In the genomic region with DNA sequence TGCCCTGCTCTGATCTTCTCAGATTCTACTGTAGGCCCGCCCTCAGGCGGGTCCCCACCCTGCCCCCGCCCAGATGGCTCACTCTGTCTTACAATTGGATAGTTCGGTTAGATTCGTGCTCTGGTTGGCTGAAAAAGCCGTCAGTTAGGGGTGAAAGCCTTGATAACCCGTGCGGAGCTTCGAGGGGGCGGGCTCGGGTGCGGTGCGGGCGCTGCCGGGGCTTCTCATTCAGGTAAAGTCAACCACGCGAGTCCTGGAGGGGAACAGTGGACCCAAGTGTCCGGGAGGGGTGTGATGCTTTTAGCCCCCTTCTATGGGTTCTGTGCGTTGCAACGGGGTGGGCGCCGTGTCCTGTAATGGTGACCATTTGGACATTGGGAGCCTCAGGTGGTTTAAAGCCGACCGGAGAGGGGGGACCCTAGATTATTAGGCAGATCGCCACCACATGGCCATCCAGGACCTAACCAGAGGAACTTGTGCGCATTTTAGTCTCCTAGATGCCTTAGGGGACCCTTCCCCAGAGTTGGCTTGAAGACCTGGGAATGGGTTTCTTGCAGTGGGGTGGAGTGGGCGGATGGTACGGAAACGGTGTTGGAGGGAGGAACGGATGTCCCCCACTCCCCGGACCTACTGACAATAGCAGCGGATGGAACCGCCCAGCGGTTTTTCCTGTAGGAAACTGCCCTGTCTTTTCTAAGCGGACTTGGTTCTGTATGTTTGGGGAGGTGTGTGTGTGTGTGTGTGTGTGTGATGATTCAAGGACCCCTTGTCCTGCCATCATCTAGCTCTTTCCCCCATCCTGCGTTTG, we compare ENCODE assay signal across 8 mouse cellular contexts. TPM values are rescaled to one million over a fixed set of nuclear protein-coding genes. Genes with fewer than 3 reads are reported as not detected.
DNase-seq lines count a peak whose midpoint lies in the region; ATAC-seq and TF ChIP-seq lines count a peak whose summit lies in the region.

A gene (plus strand): TSS at position 186 of the 808 bp plus-strand sequence.

- WGBS in embryonic facial prominence, embryonic 14.5 days: 1% methylated on average over 36 of the region's 36 CpGs
- under 1% methylated on average over 36 of the region's 36 CpGs for WGBS in heart, adult 2 months
- WGBS in limb, embryonic 13.5 days: 2% methylated on average over 36 of the region's 36 CpGs
- 2% methylated on average over 36 of the region's 36 CpGs for WGBS in midbrain, embryonic 16.5 days

- peak within 1 kb of the TSS; percentile 49 for H3K4me3 ChIP-seq in embryonic facial prominence, embryonic 14.5 days (ENCODE audit: low read depth, low read length)
- H3K4me3 ChIP-seq in heart, adult 2 months: peak within 1 kb of the TSS; percentile 84
- H3K4me3 ChIP-seq in limb, embryonic 13.5 days: peak within 1 kb of the TSS; percentile 56
- peak within 1 kb of the TSS; percentile 41 for H3K4me3 ChIP-seq in midbrain, embryonic 16.5 days (ENCODE audit: low read depth, low read length)

- no peaks in the 10 kb centered on the region for H3K36me3 ChIP-seq in embryonic facial prominence, embryonic 14.5 days (ENCODE audit: control insufficient read depth, insufficient read depth, low read length)
- peaks cover 7% of the 10 kb centered on the region; the same call in 1 of the 2 replicates for H3K36me3 ChIP-seq in heart, adult 2 months (ENCODE audit: control insufficient read depth, insufficient read depth, low read length)
- H3K36me3 ChIP-seq in limb, embryonic 13.5 days: no peaks in the 10 kb centered on the region
- no peaks in the 10 kb centered on the region for H3K36me3 ChIP-seq in midbrain, embryonic 16.5 days (ENCODE audit: control insufficient read depth, insufficient read depth, low read length)

- no peak for TF ChIP-seq CTCF in heart, adult 2 months (IDR thresholded peaks at IDR 0.05)

- DNase-seq in 3T3-L1 (ENCODE audit: low read depth, low spot score): peak; percentile 96
- DNase-seq in adrenal gland, postnatal 4 days (ENCODE audit: low spot score in 2 of 2): peak; percentile 80 to 89
- peak; percentile 98 for DNase-seq in embryonic facial prominence, embryonic 14.5 days (ENCODE audit: low spot score)
- DNase-seq in heart, adult 2 months: peak; percentile 94 to 95
- DNase-seq in kidney, adult 8-10 months: peak; percentile 93
- DNase-seq in spleen, postnatal 10 days (ENCODE audit: low spot score in 2 of 2): peak; percentile 82 to 89

- H3K27ac ChIP-seq in embryonic facial prominence, embryonic 14.5 days (replicated peaks; ENCODE audit: low read depth, low read length): no peak within 1 kb of the TSS
- H3K27ac ChIP-seq in heart, adult 2 months: peak within 1 kb of the TSS; percentile 95
- no peak within 1 kb of the TSS; the same call in 1 of the 2 replicates for H3K27ac ChIP-seq in limb, embryonic 13.5 days
- no peak within 1 kb of the TSS for H3K27ac ChIP-seq in midbrain, embryonic 16.5 days (ENCODE audit: low read length)

- peak within 1 kb of the TSS; percentile 57 for H3K9ac ChIP-seq in embryonic facial prominence, embryonic 14.5 days (ENCODE audit: low read depth, low read length)
- H3K9ac ChIP-seq in heart, adult 2 months (ENCODE audit: low read depth, low read length): peak within 1 kb of the TSS; percentile 82
- peak within 1 kb of the TSS; percentile 63 for H3K9ac ChIP-seq in limb, embryonic 13.5 days
- peak within 1 kb of the TSS; percentile 58 for H3K9ac ChIP-seq in midbrain, embryonic 16.5 days (ENCODE audit: low read depth, low read length)

- no peaks in the 10 kb centered on the region for H3K4me1 ChIP-seq in embryonic facial prominence, embryonic 14.5 days (ENCODE audit: control insufficient read depth, insufficient read depth, low read length)
- no peaks in the 10 kb centered on the region; the same call in none of the 2 replicates for H3K4me1 ChIP-seq in heart, adult 2 months (ENCODE audit: control insufficient read depth, insufficient read depth, low read length)
- H3K4me1 ChIP-seq in limb, embryonic 13.5 days: peaks cover 9% of the 10 kb centered on the region
- H3K4me1 ChIP-seq in midbrain, embryonic 16.5 days (ENCODE audit: control insufficient read depth, insufficient read depth, low read length): no peaks in the 10 kb centered on the region

- ATAC-seq in embryonic facial prominence, embryonic 14.5 days (ENCODE audit: low read depth): peak; percentile 99
- ATAC-seq in limb, embryonic 13.5 days (ENCODE audit: low FRiP score, low read depth): peak; percentile 99
- peak; percentile 98 for ATAC-seq in midbrain, embryonic 16.5 days

- peak within 1 kb of the TSS; percentile 63 for H3K4me2 ChIP-seq in embryonic facial prominence, embryonic 14.5 days (ENCODE audit: low read depth, low read length)
- H3K4me2 ChIP-seq in limb, embryonic 13.5 days (replicated peaks): peak within 1 kb of the TSS; percentile 85
- H3K4me2 ChIP-seq in midbrain, embryonic 16.5 days (ENCODE audit: low read length): peak within 1 kb of the TSS; percentile 69

- no peaks in the 10 kb centered on the region for H3K79me2 ChIP-seq in heart, adult 2 months (replicated peaks; ENCODE audit: control insufficient read depth, insufficient read depth, low read length)

- TF ChIP-seq EP300 in heart, adult 2 months (IDR thresholded peaks at IDR 0.05; ENCODE audit: insufficient read depth, low read depth, low read length): peak; percentile 90; the same call in 1 of the 2 replicates

- H3K9me3 ChIP-seq in embryonic facial prominence, embryonic 14.5 days (ENCODE audit: control insufficient read depth, low read length): no peaks in the 10 kb centered on the region
- H3K9me3 ChIP-seq in limb, embryonic 13.5 days: no peaks in the 10 kb centered on the region
- H3K9me3 ChIP-seq in midbrain, embryonic 16.5 days (replicated peaks; ENCODE audit: control insufficient read depth, low read length, poor library complexity, severe bottlenecking): no peaks in the 10 kb centered on the region

- TF ChIP-seq POLR2A in heart, adult 2 months (IDR thresholded peaks at IDR 0.05; ENCODE audit: insufficient read depth, low read depth, low read length): peak; percentile 93

- intact Hi-C loops in heart, adult 2 months (cut with DNase I): loop anchor here (2.0 kb wide), 1 partner anchor 18 kb away; no protein-coding TSS in a partner anchor

- no peaks in the 10 kb centered on the region for H3K27me3 ChIP-seq in embryonic facial prominence, embryonic 14.5 days (replicated peaks; ENCODE audit: control insufficient read depth, insufficient read depth, low read length)
- no peaks in the 10 kb centered on the region for H3K27me3 ChIP-seq in heart, adult 2 months (ENCODE audit: control insufficient read depth, insufficient read depth, low read length)
- H3K27me3 ChIP-seq in limb, embryonic 13.5 days: peaks cover 12% of the 10 kb centered on the region
- H3K27me3 ChIP-seq in midbrain, embryonic 16.5 days (ENCODE audit: control insufficient read depth, insufficient read depth, low read depth, low read length): no peaks in the 10 kb centered on the region; the same call in 1 of the 2 replicates

RNA-seq across cellular contexts. Expression of the gene that starts here (rescaled TPM):
- total RNA-seq in adrenal gland, postnatal 4 days (2021): 100 to 1,000 TPM; 117 to 136 TPM
- 38.7 and 39.4 TPM in 2 replicates for polyA plus RNA-seq in embryonic facial prominence, embryonic 14.5 days (2014; fragmentation: Nextera tagmentation; extraction: Ambion mirVana)
- total RNA-seq in heart, adult 2 months (2021): 10 to 100 TPM; 54.6 to 61.0 TPM
- polyA plus RNA-seq in heart, adult 2 months (2012; rRNA removed): 139 and 168 TPM in 2 replicates
- polyA plus RNA-seq in limb, embryonic 13.5 days (2015; fragmentation: Nextera tagmentation; extraction: Ambion mirVana): 27.6 and 29.1 TPM in 2 replicates
- polyA plus RNA-seq in midbrain, embryonic 16.5 days (2015; fragmentation: Nextera tagmentation; extraction: Ambion mirVana): 49.0 and 52.6 TPM in 2 replicates
